Mouse (Mus musculus) urinary bladder, postnatal 36 days (tissue): ENCODE data around the gene Slco1c1.
A peak's percentile ranks its signal among the peaks of the same experiment; 100 is the strongest.

Source experiments
- DNase-seq, 2 experiments: peaks; one replicate each; pipeline ENCODE4 v3.0.0; 2022; ENCODE audit warnings: low spot score in 2 of 2, mixed read lengths in 1 of 2

Gene Slco1c1

DNA sequence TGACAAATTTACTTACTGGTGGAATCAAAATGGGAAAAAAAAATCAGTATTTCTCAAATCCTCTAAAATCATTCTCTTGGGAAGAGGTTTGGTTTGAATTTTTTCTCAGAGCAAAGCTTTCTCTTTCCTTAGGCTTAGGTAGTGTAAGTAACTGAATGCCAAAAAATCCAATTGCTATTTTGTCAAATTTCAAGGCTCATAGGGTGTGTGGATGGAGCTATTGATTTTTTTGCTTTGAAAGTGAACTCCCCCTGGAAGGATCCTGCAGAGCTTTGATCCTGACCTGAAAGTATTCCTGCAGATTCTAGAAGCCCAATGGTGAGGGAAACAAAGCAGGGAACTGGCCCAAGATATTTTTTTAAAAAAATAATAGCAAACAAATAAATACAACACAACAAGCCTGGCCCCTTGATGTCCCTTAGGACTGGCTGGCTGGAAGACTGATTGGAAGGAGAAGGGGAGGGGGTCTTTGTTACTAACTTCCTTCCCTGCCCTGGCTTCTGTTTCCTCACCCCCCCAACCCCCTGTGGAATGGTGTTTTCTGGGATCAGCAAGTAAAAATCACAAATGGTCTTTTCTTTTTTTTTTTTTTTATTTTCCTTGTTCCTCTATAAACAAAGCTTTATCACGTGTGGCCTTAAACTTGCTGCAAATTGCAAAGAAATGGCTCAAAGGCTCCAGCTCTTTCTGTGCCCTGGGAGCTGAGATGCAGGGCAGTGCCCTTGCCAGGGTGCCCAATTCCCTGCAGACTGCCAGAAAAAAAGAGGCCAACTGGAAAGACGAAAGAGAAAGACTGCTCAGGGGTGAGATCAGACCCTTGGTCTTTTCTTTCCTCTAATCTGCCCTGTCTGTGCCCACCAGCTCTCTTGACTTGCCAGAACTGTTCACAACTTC is at the start of gene Slco1c1:
Gene Slco1c1 (plus strand): TSS at position 622 of the 894 bp plus-strand sequence.
- DNase-seq = no peak

GRCm38 (mm10) chr6:141474696-141475095 is 49.5 kb upstream of the Slco1c1 start:
- no peak for DNase-seq

DNA sequence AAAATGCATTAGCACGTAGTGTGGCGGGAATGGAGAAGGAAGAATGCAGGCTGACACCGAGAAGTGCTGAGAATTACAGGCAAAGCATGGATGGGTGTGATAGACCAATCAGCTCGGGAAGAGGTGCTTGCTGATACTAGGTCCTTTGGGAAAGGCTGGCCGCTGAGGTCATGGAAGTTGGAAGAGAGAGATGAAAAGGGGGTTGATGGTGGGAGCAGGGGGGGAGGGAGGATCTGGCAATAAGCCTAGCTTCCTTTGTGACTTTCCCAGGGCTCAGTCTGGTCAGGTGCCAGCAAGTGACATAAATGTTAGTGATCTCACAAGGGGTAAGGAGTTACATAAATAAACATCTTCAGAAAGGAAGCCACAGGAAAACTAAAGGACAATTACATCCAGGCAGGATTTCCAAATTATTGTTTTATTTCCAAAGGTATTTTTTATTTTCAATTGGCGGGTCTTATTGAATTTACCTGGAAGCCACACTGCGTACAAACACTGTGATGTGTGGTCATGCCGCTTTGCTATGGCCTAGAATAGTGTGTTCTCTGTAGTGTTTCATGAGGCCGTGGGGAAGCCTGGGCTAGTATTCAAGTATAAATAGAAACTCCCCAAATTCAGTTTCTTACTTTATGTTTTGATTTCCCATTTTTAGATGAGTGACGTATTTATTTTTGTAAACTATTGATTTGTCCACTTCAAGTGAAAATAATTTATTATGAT is 38.7 kb upstream of the Slco1c1 start:
- no peak for DNase-seq

- DNase-seq = no peak
These were observed 36.9 kb upstream of the Slco1c1 start for GRCm38 (mm10) chr6:141487266-141487665.

- peak; percentile 19 to 38 for DNase-seq
These were observed 35.5 kb upstream of the Slco1c1 start for GRCm38 (mm10) chr6:141488619-141489018.

GRCm38 (mm10) chr6:141494909-141495308 is 29.3 kb upstream of the Slco1c1 start:
- DNase-seq = no peak

DNA sequence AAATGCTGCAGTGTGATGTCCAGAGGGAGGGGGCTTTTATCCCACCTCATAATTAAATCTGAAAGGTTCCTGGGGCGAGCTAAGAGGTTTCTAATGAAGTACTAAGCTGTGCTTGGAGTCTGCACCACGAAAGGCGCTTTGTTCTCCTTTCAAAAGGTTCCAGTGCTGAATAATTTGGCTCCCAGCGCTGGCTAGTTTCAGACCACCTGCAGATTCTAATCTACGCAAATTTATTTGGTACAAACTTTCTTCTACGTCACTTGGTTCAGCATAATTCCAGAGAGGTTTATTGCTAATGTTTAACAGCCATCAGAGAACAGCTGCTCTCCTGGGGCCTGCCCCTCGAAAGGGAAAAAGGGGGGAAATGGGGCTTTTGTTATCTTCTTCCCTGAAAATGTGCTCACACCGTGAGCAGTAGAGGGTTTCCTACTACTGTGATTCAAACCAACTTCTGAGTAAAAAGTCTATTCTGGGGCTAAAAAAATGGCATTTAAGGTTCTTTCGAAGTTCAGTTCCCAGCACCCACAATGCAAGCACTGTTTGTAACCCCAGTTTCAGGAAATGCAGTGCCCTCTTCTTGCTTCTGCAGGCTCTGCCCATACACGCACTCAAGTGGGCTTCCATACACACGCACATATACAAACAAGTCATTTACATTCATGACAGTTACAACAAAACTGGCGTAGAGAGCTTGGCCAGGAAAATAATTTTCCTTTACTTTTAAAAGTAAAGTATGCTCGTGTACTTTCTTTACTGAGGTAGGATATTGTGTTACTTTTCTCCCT is 28.3 kb upstream of the Slco1c1 start:
- DNase-seq = no peak

DNA sequence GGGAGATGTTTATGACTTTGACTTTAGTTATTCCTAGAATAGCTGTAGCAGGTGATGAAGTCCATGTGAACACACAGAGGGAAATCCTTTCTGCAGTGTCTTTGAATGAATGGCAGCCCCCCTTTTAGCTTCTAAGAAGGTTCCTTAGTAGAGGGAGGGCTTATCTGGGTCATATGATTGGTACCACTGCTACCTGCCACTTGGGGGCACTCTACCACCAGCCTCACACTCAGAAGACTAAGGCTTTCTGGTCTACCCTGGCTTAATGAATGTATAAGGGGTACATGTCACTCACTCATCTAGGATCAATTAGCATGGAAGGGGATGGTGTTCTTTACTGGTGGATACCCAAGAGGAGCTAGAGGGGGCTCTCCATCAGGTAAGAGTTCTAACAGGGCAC is 24.7 kb upstream of the Slco1c1 start:
- no peak for DNase-seq

DNA sequence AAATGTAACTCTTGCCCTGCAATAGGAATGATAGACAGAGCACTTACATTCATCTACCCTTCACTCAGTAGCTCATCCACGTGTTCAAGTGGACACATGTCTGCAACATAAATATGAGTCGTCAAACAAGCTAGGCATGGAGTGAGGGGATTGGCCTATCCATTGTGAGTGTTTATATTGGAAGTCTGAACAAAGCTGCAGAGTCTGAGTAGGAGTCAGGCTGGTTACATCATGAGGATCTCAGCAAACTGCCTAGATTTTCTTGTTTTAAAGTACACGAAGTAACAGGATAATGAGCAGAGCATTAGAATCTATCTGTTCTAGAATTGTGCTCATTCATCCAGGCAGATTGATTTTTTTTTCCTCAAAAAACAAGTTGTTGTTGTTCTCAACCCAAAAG is 23.0 kb upstream of the Slco1c1 start:
- DNase-seq = no peak

DNA sequence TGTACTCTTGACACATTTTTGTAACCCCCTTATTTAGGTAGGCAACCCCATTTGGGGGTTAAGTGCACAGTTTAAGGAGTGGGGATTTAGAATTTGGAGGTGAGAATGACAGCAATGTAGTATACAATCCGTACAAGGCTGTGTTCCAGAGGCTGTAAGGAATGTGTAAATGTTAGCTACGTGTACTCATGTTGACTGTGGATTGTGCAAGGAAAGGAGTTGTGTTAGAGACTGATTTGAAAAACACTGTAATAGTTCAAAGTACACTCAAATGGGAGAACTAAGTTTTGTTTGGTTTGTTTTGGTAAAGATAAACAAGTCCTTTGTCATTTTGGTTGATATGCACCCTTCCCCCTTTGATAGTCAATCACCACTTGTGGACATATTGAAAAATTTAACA is 1.6 kb upstream of the Slco1c1 start:
- no peak for DNase-seq

- no peak for DNase-seq
These were observed 1.6 kb downstream of the Slco1c1 start for GRCm38 (mm10) chr6:141525787-141526186.

DNA sequence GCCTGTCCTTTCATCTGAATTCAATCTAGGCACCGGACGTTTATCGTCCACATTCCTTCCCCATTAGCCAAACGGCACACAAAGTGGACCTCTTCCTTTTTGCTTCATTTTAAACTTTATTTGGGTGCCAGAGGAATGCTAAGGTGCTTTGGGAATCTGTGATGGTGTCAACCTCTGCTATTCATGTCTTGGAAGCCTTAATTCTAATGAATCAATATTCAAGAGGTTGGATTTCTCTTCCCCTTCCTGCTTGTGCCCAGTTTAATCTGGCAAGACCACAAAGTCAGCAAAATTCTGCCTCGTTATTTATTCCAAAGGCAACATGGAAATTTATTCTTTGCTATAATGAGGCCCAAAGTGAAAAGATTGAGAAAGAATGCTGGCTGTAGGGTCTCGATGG is 6.7 kb downstream of the Slco1c1 start:
- no peak for DNase-seq

GRCm38 (mm10) chr6:141537298-141537697 is 13.1 kb downstream of the Slco1c1 start:
- DNase-seq = no peak

DNA sequence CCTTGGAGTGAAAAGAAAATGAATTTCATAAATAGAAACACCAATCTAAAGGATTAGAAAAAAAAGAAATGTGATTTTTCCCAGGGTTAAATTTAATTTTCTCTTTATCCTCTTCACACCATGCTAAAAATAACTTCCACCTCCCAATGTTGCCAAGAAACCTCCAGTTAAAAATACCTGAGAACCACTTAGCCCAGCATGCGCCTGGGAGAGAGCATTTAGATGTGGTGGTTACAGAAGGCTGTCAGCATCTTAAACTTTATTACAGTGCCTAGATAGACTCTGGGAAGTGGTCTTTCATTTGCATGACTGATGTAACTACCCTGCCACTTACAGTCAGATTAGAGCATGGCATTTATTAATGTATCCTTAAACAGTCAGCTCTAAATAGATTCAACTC is 17.0 kb downstream of the Slco1c1 start:
- no peak for DNase-seq

DNA sequence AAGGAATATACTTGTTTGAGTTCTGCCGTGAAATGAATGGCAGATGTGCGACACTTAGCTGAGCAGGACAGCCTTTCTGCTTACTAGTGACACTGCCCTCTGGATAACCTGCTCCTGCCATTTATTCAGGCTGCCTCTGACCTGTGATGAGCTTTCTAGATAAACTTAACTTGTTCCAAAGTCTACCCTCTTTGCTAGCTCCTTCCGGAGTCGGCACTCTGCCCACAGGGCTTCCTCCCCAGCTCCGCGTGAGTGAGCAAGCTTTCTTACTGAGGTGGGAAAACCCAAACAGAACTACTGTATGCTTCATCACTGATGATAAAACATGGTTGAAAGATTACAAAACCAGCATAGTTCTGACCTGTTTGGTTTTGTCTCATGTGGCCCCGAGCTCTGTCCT is 19.2 kb downstream of the Slco1c1 start:
- DNase-seq = no peak

DNA sequence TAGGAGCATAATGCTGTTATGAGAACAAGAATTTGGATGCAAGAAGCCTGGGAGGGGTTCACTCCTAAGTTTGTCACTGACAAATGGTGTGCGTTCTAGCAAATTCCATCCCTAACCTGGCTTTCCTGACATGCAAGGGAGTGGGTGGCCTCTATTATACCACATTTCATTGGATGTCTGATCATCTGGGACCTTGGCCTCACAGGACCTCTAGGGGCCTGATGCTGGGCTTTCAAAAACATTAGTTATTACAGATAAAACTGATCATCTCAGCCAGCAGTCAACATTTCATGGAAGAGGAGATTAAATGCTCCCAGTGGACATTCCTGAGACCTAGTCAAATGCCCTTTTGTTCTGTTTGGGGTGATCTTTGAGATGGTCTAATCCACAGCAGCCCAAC is 34.0 kb downstream of the Slco1c1 start:
- no peak for DNase-seq

DNA sequence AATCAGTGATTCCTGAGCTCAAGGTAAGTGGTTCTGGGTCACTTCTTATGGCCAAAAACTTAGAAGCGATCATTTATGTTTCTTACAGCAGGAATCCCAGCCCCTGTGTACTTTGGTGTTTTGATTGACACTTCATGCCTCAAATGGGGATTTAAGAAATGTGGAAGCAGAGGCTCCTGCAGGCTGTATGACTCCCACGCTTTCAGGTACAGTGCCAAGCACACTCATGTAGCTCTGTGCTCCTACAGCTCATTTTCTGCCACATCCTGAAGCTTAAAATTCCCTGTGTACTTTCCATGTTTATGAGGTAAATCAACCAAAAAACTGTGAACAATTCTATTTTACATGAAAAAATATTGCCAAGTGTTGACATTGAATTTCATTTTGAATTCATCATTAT is 43.2 kb downstream of the Slco1c1 start:
- no peak for DNase-seq

- DNase-seq = peak in 1 of 2 experiments; percentile 19
These were observed 43.8 kb downstream of the Slco1c1 start for GRCm38 (mm10) chr6:141567852-141568558.

DNA sequence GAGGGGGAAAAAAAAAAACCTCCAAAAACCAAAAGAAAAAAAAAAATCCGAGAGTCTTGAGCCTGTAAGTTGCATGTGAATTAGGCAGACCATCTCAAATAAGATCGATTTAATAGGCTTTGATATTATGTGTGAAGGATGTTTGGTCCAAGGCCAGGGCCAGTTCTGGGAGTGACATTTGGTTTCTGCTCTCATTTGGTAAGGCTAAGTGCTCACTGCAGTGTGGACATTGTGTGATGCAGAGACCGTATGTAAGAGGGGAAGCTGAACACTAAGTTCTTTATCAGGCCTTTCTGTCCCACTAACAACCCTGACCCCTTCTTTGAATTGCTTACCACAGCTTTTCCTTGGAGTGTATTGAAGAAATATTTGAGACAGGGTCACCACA is 44.4 kb downstream of the Slco1c1 start:
- no peak for DNase-seq

DNA sequence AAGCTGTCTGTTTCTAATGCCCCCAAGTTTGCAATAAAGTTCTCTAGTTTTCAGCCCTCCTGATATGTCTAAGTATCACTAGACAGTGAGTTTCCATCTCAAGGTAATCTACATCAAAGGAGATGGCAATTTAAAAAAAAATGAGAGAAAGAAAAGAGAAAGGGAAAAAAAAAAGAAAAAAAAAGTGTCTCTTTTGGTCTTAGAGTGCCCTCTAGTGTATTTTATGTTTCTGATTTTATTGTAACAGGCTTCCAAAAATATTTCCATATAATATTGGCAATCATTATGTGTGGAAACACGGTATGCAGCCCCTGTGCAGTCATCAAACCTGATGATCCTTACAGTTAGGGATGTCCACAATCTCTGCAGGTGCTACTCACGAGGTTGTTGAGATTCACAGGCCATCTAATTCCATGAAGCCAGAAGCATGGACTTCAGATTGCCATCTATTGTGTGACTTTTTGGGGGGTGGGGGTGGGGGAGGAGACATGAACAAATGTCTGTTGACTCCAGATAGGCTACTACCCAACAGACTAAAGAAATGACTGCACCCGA is 52.6 kb downstream of the Slco1c1 start:
- no peak for DNase-seq

- DNase-seq = no peak
These were observed 60.7 kb downstream of the Slco1c1 start for GRCm38 (mm10) chr6:141584791-141585403.
